Mouse (Mus musculus) MN1 (cell line): ENCODE data around the gene Jph2.

Source experiments
- DNase-seq: peaks from one replicate; pipeline ENCODE4 v3.0.0-alpha.2; 2016; ENCODE audit warnings: low spot score

The Jph2 gene

GRCm38 (mm10) chr2:163360858-163361623 lies 36.8 kb downstream of the Jph2 start:
- no peak for DNase-seq

- DNase-seq = peak; percentile 28
Observed at GRCm38 (mm10) chr2:163359253-163359652, 38.5 kb downstream of the Jph2 start.

DNA sequence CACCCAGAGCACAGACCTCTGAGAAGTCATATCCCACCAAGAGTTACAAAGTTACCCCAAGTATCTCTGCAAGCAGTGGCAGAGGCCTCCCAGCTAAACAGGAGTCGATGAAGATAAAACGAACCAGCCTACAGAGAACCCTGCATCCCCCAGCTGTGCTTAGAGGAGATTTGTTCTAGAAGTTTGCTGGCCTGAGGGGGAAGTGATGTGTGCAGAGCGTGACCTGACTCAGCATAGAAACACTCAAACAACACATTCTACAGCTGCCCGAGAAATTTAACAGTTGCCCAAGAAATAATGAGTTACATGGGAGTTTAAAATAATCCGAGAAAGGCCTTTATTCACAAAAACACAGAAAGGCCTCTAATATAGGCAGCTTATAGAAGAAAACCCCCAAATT lies 39.1 kb downstream of the Jph2 start:
- DNase-seq = no peak

DNA sequence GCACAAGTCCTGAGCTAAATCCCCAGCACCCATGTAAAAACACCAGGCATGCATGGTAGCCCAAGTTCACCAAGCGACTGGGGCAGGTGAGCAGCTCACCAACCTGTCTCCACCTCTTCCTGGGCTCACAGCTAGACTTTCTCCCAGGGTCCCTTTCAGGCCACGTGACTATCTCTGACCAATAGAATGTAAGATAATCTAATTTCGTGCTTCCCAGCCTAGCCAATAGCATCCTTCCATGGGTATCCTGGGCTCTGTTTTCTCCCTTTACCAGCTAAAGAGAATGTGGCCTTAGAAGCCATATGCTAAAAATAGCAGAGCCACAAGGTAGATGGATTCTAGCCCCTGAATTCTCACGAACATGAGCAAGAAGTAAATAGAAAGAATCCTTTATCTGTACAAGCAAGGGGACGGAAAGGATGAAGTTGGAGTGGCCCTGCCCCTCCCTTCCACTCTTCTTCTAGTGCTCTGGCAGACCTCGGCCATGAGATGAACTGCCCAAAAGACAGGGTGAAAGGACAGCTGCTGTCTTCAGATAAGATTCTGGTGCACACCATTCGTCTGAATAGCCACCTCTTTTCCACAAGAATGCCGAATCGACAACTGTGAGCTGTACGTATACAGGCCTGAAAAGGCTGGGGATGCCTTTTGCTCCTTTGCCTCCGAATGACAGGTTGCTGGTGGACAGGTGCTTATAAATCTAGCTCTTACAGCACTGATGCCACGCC lies 41.5 kb downstream of the Jph2 start:
- DNase-seq = no peak

DNA sequence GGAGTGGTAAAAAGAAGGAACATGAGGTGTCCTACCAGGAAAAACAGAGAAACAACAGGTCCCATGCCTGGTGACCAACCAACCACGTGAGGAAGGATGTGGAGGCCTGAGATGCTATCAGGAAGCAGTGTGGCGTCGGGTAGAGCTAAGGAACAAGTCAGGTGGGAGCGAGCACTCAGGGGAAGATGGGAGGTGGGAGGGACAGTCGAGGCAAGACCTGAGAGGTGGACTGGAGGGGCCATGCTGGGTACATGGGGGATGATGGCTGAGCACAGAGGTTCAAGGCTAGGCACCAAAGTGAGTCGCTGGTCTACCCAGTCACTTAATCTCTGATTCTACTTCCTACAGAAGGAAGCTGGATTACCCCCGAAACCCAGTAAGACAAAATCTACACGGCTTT lies 42.1 kb downstream of the Jph2 start:
- DNase-seq = no peak

GRCm38 (mm10) chr2:163353731-163354130 lies 44.1 kb downstream of the Jph2 start:
- no peak for DNase-seq

DNA sequence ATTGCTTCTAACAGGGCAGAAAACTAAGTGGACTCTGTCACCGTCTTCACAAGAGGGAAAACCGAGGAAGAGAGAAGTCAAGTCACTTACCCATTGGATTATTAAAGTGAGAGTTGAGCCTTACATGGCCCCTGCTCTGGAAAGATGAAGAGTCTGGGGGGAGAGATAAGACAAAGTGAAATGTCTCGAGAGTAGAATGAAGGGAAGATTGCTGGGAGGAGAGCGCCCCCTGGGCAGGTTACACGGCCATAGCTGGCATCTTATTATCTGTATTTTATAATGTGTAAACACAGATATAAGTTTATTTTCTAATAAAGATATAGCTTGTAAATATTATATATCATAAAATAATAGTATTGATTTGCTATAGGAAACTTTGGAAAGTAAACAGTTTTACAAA lies 47.4 kb downstream of the Jph2 start:
- DNase-seq = no peak

DNA sequence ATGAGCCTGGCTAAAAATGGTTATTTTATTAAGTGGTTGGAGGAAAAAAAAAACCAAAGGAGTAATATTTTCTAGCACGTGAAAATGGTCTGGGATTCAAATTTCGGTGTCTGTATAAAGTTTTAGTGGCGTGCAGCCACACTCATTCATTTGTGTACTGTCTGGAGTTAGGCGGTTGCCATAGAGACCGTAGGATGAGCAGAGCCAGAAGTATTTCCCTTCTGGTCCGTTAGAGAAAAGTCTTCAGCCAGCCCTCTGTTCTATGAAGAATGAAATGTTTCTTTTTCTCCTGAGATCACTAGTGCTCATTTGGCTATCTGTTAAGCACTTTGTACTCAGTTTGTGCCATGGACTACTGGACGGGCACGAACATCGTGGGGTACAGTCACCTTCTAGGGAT lies 48.4 kb downstream of the Jph2 start:
- peak; percentile 36 for DNase-seq

DNA sequence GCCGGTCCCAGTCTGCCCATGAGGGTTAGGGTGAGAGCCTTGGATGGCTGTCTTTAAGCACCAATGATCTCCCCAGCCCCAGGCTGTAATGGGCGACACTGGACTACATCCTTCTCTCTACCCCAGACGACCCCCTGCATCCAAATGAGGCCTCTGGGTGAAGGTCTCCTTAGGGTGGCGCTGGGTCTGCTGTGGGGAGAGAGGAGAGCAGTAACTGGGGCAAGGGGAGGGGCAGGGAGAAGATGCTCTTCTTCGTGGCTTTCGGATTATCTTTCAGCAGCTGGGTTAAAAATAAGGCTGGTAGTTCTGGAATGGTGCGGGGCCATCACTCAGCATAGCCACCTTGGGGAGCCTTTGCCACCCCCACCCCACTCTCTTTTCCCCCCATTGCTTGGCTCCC lies 49.1 kb downstream of the Jph2 start:
- no peak for DNase-seq

DNA sequence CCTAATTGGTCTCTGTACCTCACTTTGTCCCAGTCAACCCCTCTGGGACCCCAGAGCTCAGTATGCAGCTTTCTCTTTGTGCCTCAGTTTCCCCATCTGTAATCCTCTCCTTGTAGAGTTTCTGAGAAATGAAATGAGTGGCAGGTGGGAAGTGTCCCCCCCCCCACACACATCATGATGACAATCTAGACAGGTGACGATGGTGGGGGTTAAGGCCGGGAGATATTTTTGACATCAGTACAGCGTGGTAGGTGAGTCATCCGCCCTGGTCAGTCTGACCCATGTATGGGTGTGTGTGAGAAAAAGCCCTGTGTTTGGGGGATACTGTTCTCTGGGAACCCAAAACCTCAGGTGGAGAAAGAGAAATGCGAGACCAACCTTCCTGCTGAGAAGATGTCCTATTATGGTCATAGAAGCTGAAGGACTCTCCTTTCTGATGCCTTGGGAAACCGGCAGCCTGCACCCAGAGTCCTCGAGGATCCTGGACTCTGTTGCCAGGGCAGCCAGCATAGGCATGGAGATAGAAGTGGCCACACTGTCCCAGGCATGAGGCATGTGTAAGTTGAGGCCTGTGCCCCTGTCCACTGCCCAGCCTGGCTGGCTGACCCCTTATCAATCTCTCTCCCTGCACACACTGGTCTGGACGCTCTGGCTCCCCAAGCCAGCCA lies 50.1 kb downstream of the Jph2 start:
- no peak for DNase-seq

- peak; percentile 89 for DNase-seq
Observed at GRCm38 (mm10) chr2:163346497-163346896, 51.3 kb downstream of the Jph2 start.

GRCm38 (mm10) chr2:163344976-163345660 lies 52.7 kb downstream of the Jph2 start:
- DNase-seq = no peak

DNA sequence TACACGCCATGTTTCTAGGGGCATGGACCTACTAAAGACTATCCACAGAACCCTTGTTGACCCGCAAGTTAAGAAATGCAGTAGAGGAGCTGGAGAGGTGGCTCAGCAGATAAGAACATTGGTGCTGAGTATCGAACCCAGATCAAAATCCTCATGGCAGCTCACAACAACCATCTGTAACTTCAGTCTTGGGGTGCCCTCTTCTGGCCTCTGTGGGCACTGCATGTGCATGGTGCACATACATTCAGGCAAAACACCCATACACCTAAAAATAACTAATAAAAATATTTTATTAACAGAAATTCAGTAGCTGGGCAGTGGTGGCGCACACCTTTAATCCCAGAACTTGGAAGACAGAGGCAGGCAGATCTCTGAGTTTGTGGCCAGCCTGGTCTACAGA lies 54.1 kb downstream of the Jph2 start:
- no peak for DNase-seq

DNA sequence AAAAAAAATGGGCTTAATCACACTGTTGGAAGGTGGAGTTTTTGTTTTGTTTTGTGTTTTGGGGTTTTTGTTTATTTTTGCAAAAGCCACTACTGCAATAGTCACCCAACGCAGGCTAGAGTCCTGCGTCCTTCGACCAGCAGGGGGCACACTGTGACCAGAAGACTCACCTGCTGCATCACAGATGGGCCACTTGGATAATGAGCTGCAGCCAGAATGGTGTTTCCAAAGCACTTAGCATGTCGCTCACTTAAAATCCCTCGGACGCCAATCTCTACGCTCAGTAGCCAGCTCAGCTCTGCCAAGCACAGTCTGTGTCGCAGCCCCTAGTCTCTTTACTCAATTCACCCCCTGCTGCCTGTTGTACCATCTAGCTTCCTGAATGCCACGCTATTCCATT lies 57.5 kb downstream of the Jph2 start:
- peak; percentile 67 for DNase-seq

DNA sequence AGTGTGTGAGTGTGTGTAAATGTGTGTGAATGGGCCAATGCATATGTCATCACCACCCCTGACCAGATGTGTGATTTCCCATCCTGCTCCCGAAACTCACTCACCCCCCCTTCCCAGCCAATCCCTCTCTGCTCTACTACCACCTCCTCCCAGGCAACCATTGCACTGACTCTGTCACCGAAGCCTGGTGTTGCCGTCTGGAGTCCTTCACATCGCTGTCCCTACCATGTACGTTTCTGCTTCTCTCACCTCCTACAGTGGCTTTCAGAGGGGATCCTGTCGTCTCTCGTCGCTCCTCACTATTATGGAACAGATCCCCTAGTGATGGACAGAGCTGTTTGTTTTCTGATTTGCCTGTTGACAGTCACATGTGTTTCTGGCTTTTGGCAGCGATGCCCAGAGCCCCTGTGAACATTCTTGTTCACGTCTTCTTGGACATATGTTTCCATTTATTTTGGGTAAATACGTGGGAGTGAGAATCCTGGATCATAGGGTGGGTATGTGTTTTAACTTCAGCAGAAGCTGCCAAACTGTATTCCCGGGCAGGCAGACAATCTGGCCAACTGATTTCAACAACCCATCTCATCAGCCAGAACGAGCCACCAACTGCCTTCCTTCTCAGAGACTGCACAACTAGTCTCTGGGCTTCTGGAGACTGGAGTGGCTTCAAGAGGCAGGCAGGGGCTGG lies 65.3 kb downstream of the Jph2 start:
- no peak for DNase-seq

GRCm38 (mm10) chr2:163331423-163331822 lies 66.4 kb downstream of the Jph2 start:
- no peak for DNase-seq

- peak; percentile 72 for DNase-seq
Observed at GRCm38 (mm10) chr2:163330742-163331141, 67.1 kb downstream of the Jph2 start.

DNA sequence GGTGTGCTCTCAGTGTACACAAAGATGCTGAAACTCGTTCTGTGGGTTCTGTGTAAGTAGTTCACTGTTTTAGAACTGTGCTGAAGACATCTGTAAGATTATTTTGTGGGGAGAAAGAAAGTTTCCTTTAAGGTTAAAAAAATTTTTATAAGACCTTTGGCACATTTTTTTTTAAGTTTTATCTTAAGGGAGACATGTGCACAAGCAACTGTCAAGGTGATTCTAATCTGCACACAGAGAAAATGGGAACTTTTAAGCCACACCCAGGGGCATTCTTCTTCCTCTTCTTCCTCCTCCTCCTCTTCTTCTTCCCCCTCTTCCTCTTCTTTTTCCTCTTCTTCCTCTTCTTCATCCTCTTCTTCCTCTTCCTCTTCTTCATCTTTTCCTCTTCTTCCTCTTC lies 74.6 kb downstream of the Jph2 start:
- no peak for DNase-seq

DNA sequence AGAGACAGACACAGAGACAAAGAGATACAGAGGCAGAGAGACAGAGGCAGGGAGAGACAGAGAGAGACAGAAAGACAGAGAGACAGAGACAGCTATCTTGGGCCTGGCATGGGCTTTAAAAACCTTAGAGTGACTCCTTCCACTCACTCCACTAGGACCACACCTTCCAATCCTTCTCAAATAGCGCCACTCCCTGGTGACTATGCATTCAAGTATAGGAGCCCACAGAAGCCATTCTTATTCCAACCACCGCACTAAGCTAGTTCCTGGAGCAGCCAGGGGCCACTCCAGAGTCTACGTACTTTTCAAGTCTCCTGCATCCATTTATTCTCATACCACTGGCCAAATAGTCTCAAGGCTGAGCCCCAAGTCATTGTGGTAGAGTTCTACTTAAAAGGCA lies 79.0 kb downstream of the Jph2 start:
- DNase-seq = peak; percentile 50

DNA sequence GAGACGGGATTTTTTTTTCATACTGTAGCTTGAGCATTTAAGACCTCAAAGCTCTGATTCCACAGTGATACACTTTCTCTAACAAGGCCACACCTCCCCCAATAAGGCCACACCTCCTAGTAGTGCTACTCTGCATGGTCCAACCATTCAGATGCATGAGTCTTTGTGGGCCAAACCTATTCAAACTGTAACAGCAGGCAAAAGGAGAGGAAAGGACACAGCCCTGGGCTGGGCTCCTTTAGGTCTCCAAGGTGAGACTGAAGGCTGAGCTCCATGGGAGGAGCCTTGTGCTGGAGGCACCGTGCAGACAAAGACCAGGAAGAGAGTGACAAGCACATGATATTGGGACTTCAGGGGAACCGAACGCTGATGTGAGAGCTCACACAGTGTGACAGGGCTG lies 80.5 kb downstream of the Jph2 start:
- DNase-seq = no peak

DNA sequence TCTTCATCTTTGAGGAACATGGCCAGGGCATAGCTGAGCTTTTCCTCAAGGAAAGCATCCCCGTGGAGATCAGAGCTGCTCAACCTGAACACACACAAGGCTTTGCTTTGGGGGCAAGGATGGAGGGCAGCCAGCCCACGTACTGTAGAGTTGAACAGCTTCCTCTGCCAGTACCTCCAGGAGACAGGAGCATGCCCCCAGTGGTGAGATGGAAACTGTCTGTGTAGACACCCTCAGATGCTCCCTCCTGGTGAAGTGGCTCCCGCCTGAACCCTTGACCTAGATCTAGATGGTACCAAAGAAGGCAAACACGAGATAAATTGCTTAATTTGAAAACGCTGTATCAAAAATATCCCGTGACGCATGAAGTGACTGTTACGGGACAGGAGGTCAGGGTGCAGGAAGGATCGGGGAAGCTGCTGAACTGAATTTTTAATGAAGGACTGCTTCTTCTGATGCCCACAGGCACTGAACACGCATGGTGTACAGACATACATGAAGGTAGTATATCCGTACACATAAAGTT lies 87.6 kb downstream of the Jph2 start:
- no peak for DNase-seq

- no peak for DNase-seq
Observed at GRCm38 (mm10) chr2:163309376-163309775, 88.4 kb downstream of the Jph2 start.
